Mouse (Mus musculus) kidney, adult 18-20 months (tissue): Measurements from ENCODE around the gene Sertad1.
"Not testable (repeated sequence)": the region's sequence is repeated elsewhere in the genome, so short reads cannot be mapped to it uniquely, and the experiment has no call there.

ENCODE experiments used
- DNase-seq: peaks from one replicate; pipeline ENCODE4 v3.0.0; 2021

Sertad1 gene

GRCm38 (mm10) chr7:27473835-27474489 is 12.7 kb upstream of the Sertad1 start:
- DNase-seq, result no peak

GRCm38 (mm10) chr7:27474490-27474954 is 12.2 kb upstream of the Sertad1 start:
- DNase-seq, result peak; percentile 98

- no peak for DNase-seq
Observed at GRCm38 (mm10) chr7:27475596-27475995, 11.1 kb upstream of the Sertad1 start.

- peak; percentile 54 for DNase-seq
Observed at GRCm38 (mm10) chr7:27476098-27476635, 10.5 kb upstream of the Sertad1 start.

- no peak for DNase-seq
Observed at GRCm38 (mm10) chr7:27478561-27478960, 8.1 kb upstream of the Sertad1 start.

GRCm38 (mm10) chr7:27479750-27480149 is 7.0 kb upstream of the Sertad1 start:
- peak; percentile 50 for DNase-seq

- no peak for DNase-seq
Observed at GRCm38 (mm10) chr7:27480506-27480905, 6.2 kb upstream of the Sertad1 start.

- peak; percentile 34 for DNase-seq
Observed at GRCm38 (mm10) chr7:27480927-27481626, 5.6 kb upstream of the Sertad1 start.

GRCm38 (mm10) chr7:27481627-27481969 is 5.1 kb upstream of the Sertad1 start:
- DNase-seq, result peak; percentile 93

GRCm38 (mm10) chr7:27483860-27484259 is 2.9 kb upstream of the Sertad1 start:
- DNase-seq, result no peak

- no peak for DNase-seq
Observed at GRCm38 (mm10) chr7:27486102-27486769, 474 bp upstream of the Sertad1 start.

GRCm38 (mm10) chr7:27487740-27488268 is 1.1 kb downstream of the Sertad1 start:
- peak; percentile 65 for DNase-seq

- no peak for DNase-seq
Observed at GRCm38 (mm10) chr7:27489270-27489869, 2.7 kb downstream of the Sertad1 start.

GRCm38 (mm10) chr7:27490227-27490542 is 3.5 kb downstream of the Sertad1 start:
- DNase-seq, result no peak

GRCm38 (mm10) chr7:27490543-27491329 is 4.0 kb downstream of the Sertad1 start:
- peak; percentile 96 for DNase-seq

- DNase-seq, result peak; percentile 43
Observed at GRCm38 (mm10) chr7:27491856-27492255, 5.1 kb downstream of the Sertad1 start.

- DNase-seq, result no peak
Observed at GRCm38 (mm10) chr7:27493022-27493421, 6.3 kb downstream of the Sertad1 start.

GRCm38 (mm10) chr7:27493450-27493849 is 6.7 kb downstream of the Sertad1 start:
- no peak for DNase-seq

GRCm38 (mm10) chr7:27494659-27495367 is 8.1 kb downstream of the Sertad1 start:
- DNase-seq, result not testable (repeated sequence)

GRCm38 (mm10) chr7:27499036-27499435 is 12.3 kb downstream of the Sertad1 start, which contains the start of gene Prx:
Prx (plus strand) TSS chr7:27499324.
- DNase-seq, result no peak

- DNase-seq, result peak; percentile 33
Observed at GRCm38 (mm10) chr7:27501620-27502019, 14.9 kb downstream of the Sertad1 start.
